Mouse (Mus musculus) embryo, embryonic 10 days (tissue): ENCODE measurements at regions not wholly inside any gene's neighbourhood (a gene's known extent, or its start where the extent isn't known, plus 50 kb on each side); places are given as distances from the start of the nearest gene placed in this dataset.

Source experiments
- DNase-seq: peaks from one replicate; pipeline ENCODE4 v3.0.0-alpha.2; 2015; ENCODE audit warnings: low spot score

- DNase-seq: no peak
These were observed 130.8 kb upstream of the Id2 start for GRCm38 (mm10) chr12:25227736-25228135.

GRCm38 (mm10) chr12:25224644-25225043, 127.7 kb upstream of the Id2 start:
- no peak for DNase-seq

GRCm38 (mm10) chr12:25224201-25224600, 127.3 kb upstream of the Id2 start:
- DNase-seq: no peak

GRCm38 (mm10) chr12:25223539-25223938, 126.6 kb upstream of the Id2 start:
- no peak for DNase-seq

- peak; percentile 44 for DNase-seq
These were observed 123.8 kb upstream of the Id2 start for GRCm38 (mm10) chr12:25220780-25221106.

- DNase-seq: no peak
These were observed 123.3 kb upstream of the Id2 start for GRCm38 (mm10) chr12:25220096-25220779.

GRCm38 (mm10) chr12:25219546-25219945, 122.6 kb upstream of the Id2 start:
- no peak for DNase-seq

- DNase-seq: peak; percentile 76
These were observed 120.0 kb upstream of the Id2 start for GRCm38 (mm10) chr12:25216792-25217516.

GRCm38 (mm10) chr12:25215266-25215665, 118.3 kb upstream of the Id2 start:
- DNase-seq: no peak

- no peak for DNase-seq
These were observed 117.0 kb upstream of the Id2 start for GRCm38 (mm10) chr12:25213782-25214478.

- no peak for DNase-seq
These were observed 114.4 kb upstream of the Id2 start for GRCm38 (mm10) chr12:25211331-25211730.

GRCm38 (mm10) chr12:25210597-25210996, 113.7 kb upstream of the Id2 start:
- no peak for DNase-seq

- no peak for DNase-seq
These were observed 112.4 kb upstream of the Id2 start for GRCm38 (mm10) chr12:25209333-25209728.

GRCm38 (mm10) chr12:25208670-25209332, 111.9 kb upstream of the Id2 start:
- peak; percentile 26 for DNase-seq

- no peak for DNase-seq
These were observed 106.6 kb upstream of the Id2 start for GRCm38 (mm10) chr12:25203371-25204067.

GRCm38 (mm10) chr12:25200161-25200560, 103.2 kb upstream of the Id2 start:
- DNase-seq: no peak

GRCm38 (mm10) chr12:25197757-25198156, 100.8 kb upstream of the Id2 start:
- DNase-seq: peak; percentile 34

GRCm38 (mm10) chr12:25196022-25196421, 99.1 kb upstream of the Id2 start:
- no peak for DNase-seq

- DNase-seq: no peak
These were observed 95.3 kb upstream of the Id2 start for GRCm38 (mm10) chr12:25192216-25192615.

- no peak for DNase-seq
These were observed 93.4 kb upstream of the Id2 start for GRCm38 (mm10) chr12:25190360-25190759.

GRCm38 (mm10) chr12:25189174-25189761, 92.3 kb upstream of the Id2 start:
- no peak for DNase-seq

GRCm38 (mm10) chr12:25188556-25188955, 91.6 kb upstream of the Id2 start:
- DNase-seq: no peak
